Mouse (Mus musculus) layer of hippocampus, adult 18-20 months (tissue): ENCODE measurements around the gene Ntm. TPM values are rescaled to one million over a fixed set of nuclear protein-coding genes. Genes with fewer than 3 reads are reported as not detected.

Source experiments
- DNase-seq, 2 experiments: peaks; one replicate each; pipeline ENCODE4 v3.0.0; 2022; ENCODE audit warnings: low spot score in 2 of 2
- total RNA-seq, 2 experiments: library from RNA; stranded (reverse); gene quantifications; 2 replicates each; pipeline ENCODE4 v1.2.3; 2021

Ntm gene
- total RNA-seq, 2 experiments from 2014 or later, result 146 to 152 TPM

GRCm38 (mm10) chr9:29087656-29088055 lies 875.3 kb downstream of the Ntm start:
- DNase-seq, result no peak

- no peak for DNase-seq
These were observed 875.8 kb downstream of the Ntm start for GRCm38 (mm10) chr9:29087171-29087570.

- peak; percentile 63 to 82 for DNase-seq
These were observed 886.9 kb downstream of the Ntm start for GRCm38 (mm10) chr9:29075924-29076577.

- no peak for DNase-seq
These were observed 887.7 kb downstream of the Ntm start for GRCm38 (mm10) chr9:29075243-29075642.

- DNase-seq, result no peak
These were observed 888.4 kb downstream of the Ntm start for GRCm38 (mm10) chr9:29074494-29074893.

GRCm38 (mm10) chr9:29071997-29072396 lies 890.9 kb downstream of the Ntm start:
- no peak for DNase-seq

- no peak for DNase-seq
These were observed 895.4 kb downstream of the Ntm start for GRCm38 (mm10) chr9:29067572-29067971.

GRCm38 (mm10) chr9:29060293-29060692 lies 902.6 kb downstream of the Ntm start:
- DNase-seq, result no peak

- peak in 1 of 2 experiments; percentile 49 for DNase-seq
These were observed 904.1 kb downstream of the Ntm start for GRCm38 (mm10) chr9:29058811-29059210.

GRCm38 (mm10) chr9:29055637-29056036 lies 907.3 kb downstream of the Ntm start:
- DNase-seq, result no peak

GRCm38 (mm10) chr9:29036466-29036865 lies 926.5 kb downstream of the Ntm start:
- DNase-seq, result no peak

- no peak for DNase-seq
These were observed 926.9 kb downstream of the Ntm start for GRCm38 (mm10) chr9:29036058-29036457.

- no peak for DNase-seq
These were observed 936.5 kb downstream of the Ntm start for GRCm38 (mm10) chr9:29026410-29026809.

- DNase-seq, result no peak
These were observed 937.3 kb downstream of the Ntm start for GRCm38 (mm10) chr9:29025603-29026002.

- DNase-seq, result no peak
These were observed 937.8 kb downstream of the Ntm start for GRCm38 (mm10) chr9:29025104-29025503.

GRCm38 (mm10) chr9:29016879-29017278 lies 946.1 kb downstream of the Ntm start:
- no peak for DNase-seq

GRCm38 (mm10) chr9:29013881-29014280 lies 949.1 kb downstream of the Ntm start:
- DNase-seq, result no peak

GRCm38 (mm10) chr9:29012541-29012940 lies 950.4 kb downstream of the Ntm start:
- no peak for DNase-seq

- no peak for DNase-seq
These were observed 951.5 kb downstream of the Ntm start for GRCm38 (mm10) chr9:29011476-29011875.

- DNase-seq, result peak in 1 of 2 experiments; percentile 25
These were observed 958.4 kb downstream of the Ntm start for GRCm38 (mm10) chr9:29004534-29004933.

GRCm38 (mm10) chr9:28999951-29000351 lies 963.0 kb downstream of the Ntm start:
- DNase-seq, result no peak

GRCm38 (mm10) chr9:28977275-28977674 lies 985.7 kb downstream of the Ntm start:
- DNase-seq, result no peak

GRCm38 (mm10) chr9:28969455-28969854 lies 993.5 kb downstream of the Ntm start:
- DNase-seq, result no peak
